Mouse (Mus musculus) ES-Bruce4 (cell line): ENCODE measurements around the gene Kpna1.

ENCODE experiments used
- CTCF ChIP-seq: IDR thresholded peaks from one replicate; pipeline ENCODE4 v1.8.1; 2011; ENCODE audit warnings: low read depth, low read length
- EP300 ChIP-seq: IDR thresholded peaks from 2 replicates; pipeline ENCODE4 v1.6.1; 2011; ENCODE audit warnings: low read depth, low read length; ENCODE audit not compliant: insufficient read depth
- POLR2A ChIP-seq: IDR thresholded peaks from one replicate; pipeline ENCODE4 v1.8.1; 2011; ENCODE audit warnings: low read length; ENCODE audit not compliant: insufficient read depth

GRCm38 (mm10) chr16:36071071-36071449, 92.5 kb downstream of the Kpna1 start:
- TF ChIP-seq POLR2A (no peak), CTCF (no peak), EP300 (no peak)
